Mouse (Mus musculus): Measurements from ENCODE around the gene Dock8. TPM values are rescaled to one million over a fixed set of nuclear protein-coding genes. Genes with fewer than 3 reads are reported as not detected.

The Dock8 gene
- total and polyA plus RNA-seq, 2 experiments from 2014 or later = 0.29 to 0.69 TPM

DNA sequence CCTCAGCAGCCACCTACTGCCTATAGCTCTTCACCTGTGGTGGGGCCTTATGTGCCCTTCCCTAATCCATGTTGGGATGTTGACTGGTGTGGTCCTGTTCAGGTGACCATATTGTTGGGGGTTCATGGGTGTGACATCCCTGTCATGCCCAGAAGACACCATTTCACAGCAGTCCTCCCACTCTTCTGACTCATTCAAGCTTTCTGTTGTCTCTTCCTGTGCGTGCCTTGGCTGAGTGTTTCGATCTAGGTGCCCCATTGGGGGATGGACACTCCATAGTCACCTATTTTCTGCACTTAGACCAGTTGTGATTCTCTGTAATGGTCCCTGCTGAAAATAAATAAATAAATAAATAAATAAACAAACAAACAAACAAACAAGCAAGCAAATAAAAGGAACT is 14.3 kb upstream of the Dock8 start:
- H3K4me2 ChIP-seq (ENCODE audit: low read depth) = no peak overlapping the region
- TF ChIP-seq CTCF (IDR thresholded peaks at IDR 0.05; ENCODE audit: low read depth) = no peak
- H3K4me1 ChIP-seq (ENCODE audit: insufficient read depth) = no peaks in the 10 kb centered on the region
- no peaks in the 10 kb centered on the region for H3K27me3 ChIP-seq (ENCODE audit: insufficient read depth, low read length)
- WGBS = 93% methylated on average over 2 of the region's 2 CpGs
- ATAC-seq = no peak
- no peaks in the 10 kb centered on the region for H3K36me3 ChIP-seq (ENCODE audit: insufficient read depth)
- no peak for DNase-seq
- no peak overlapping the region for H3K9ac ChIP-seq
- no peaks in the 10 kb centered on the region for H3K9me3 ChIP-seq (ENCODE audit: low read length)
- no peak overlapping the region for H3K27ac ChIP-seq (ENCODE audit: low read depth, low read length)
- no peak overlapping the region for H3K4me3 ChIP-seq (ENCODE audit: low read depth, low read length)

DNA sequence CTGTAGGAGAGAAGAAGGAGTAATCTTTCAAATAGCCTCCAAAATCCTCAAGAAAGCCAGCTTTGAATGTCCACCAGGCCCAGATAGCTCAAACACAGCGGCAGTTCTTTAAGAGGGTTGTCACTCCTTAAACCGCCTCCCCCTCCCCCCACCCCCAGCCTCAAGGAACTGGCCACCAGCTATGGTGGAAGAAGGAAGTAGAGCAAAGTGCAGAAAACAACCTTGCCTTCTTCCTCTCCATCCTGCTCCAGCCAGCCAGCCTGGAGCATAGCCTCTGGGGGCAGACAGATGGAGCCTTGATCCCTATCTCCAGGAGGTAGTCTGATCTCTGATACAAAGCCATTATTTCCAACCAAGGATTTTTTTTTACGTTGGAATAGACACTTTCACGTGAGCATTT is 12.0 kb upstream of the Dock8 start:
- H3K36me3 ChIP-seq (ENCODE audit: insufficient read depth) = no peaks in the 10 kb centered on the region
- no peak for ATAC-seq

DNA sequence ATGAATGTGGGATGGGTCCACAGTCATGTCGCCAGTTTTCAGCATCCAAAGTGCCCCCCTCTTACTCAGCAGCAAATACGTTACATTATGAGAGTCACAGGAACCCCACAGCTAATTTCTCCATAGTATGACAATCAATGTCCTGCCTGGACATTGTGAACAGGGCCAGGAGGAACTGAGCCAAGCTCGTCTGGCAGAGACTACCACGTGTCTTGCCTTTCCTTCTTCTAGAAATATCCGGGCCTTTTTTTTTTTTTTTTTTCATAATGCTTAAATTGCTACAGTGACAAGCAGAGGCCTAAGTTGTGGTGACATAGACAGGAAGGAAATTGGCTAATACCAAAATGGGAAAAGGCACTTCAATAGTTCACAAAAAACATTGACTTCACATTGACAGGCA is 10.5 kb upstream of the Dock8 start:
- H3K4me1 ChIP-seq (ENCODE audit: insufficient read depth) = no peaks in the 10 kb centered on the region
- no peak overlapping the region for H3K4me2 ChIP-seq (ENCODE audit: low read depth)
- H3K36me3 ChIP-seq (ENCODE audit: insufficient read depth) = no peaks in the 10 kb centered on the region
- H3K27me3 ChIP-seq (ENCODE audit: insufficient read depth, low read length) = no peaks in the 10 kb centered on the region
- DNase-seq (no peak), ATAC-seq (no peak)
- TF ChIP-seq CTCF (IDR thresholded peaks at IDR 0.05; ENCODE audit: low read depth) = no peak
- 73% methylated on average over 5 of the region's 5 CpGs for WGBS
- H3K27ac ChIP-seq (ENCODE audit: low read depth, low read length) = no peak overlapping the region
- no peak overlapping the region for H3K4me3 ChIP-seq (ENCODE audit: low read depth, low read length)
- no peaks in the 10 kb centered on the region for H3K9me3 ChIP-seq (ENCODE audit: low read length)
- H3K9ac ChIP-seq = no peak overlapping the region

More for the DNA sequence above, 12.0 kb upstream of the Dock8 start:
- Histone ChIP-seq H3K27ac (ENCODE audit: low read depth, low read length) (no peak overlapping the region), H3K4me3 (ENCODE audit: low read depth, low read length) (no peak overlapping the region), H3K9me3 (ENCODE audit: low read length) (no peaks in the 10 kb centered on the region), H3K27me3 (ENCODE audit: insufficient read depth, low read length) (no peaks in the 10 kb centered on the region), H3K4me2 (ENCODE audit: low read depth) (no peak overlapping the region), H3K4me1 (ENCODE audit: insufficient read depth) (no peaks in the 10 kb centered on the region), H3K9ac (no peak overlapping the region)
- WGBS = 74% methylated on average over 4 of the region's 4 CpGs
- TF ChIP-seq CTCF (IDR thresholded peaks at IDR 0.05; ENCODE audit: low read depth) = no peak
- no peak for DNase-seq

DNA sequence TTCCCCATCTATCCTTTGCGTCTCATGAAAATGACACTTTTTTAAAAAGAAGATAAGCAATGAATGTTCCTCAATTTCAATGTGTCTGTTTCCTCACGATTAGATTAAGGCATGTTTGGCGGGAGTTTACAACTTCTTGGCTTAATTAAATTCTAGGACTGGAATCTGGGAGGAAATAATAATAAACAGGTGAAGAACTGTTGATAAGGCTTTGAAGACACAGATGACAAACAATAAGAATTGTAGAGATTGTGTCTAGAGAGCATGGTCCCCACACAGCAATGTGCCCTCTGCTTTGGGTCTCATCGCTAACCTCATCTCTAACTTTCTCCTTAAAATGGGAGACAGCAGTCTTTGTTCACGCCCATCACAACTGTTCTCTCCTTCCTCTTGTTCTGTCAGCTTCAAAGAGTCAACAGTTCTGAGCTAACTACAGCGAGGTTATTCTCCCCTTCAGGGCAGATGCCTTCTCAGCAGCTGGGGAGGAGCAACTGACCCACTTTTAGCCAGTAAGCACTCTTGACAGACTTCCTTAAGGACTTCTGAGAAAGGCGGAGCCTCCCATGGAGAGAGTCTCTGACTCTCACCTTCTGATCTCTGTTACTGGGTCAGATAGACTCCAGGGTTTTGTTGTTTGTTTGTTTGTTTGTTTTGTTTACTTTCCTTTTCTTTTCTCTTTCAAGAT is 9.1 kb upstream of the Dock8 start:
- no peaks in the 10 kb centered on the region for H3K9me3 ChIP-seq (ENCODE audit: low read length)
- no peak for ATAC-seq
- no peak for TF ChIP-seq CTCF (IDR thresholded peaks at IDR 0.05; ENCODE audit: low read depth)
- no peaks in the 10 kb centered on the region for H3K36me3 ChIP-seq (ENCODE audit: insufficient read depth)
- H3K4me1 ChIP-seq (ENCODE audit: insufficient read depth) = no peaks in the 10 kb centered on the region
- no peak for DNase-seq
- H3K4me3 ChIP-seq (ENCODE audit: low read depth, low read length) = no peak overlapping the region
- H3K4me2 ChIP-seq (ENCODE audit: low read depth) = no peak overlapping the region
- H3K9ac ChIP-seq = no peak overlapping the region
- 79% methylated on average over 7 of the region's 7 CpGs for WGBS
- no peaks in the 10 kb centered on the region for H3K27me3 ChIP-seq (ENCODE audit: insufficient read depth, low read length)
- H3K27ac ChIP-seq (ENCODE audit: low read depth, low read length) = no peak overlapping the region

DNA sequence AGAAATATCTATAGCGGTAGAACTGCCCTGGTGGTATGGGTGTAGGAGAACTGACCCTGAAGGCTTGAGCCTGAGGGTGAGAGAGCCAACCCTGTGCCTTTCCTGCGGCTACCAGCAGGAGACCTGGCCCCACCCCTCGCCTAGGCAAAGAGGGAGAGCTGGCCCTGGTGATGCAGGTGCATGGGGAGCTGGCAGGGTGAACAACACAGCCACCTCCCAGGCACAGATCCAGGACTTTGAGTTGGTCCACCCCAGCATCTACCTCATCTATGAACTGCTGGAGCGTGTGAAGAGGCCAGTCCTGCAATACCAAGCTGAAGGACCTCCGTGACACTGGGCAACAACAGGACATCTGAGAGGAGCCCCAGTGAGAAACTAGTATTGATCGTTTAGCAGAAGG is 5.8 kb upstream of the Dock8 start:
- ATAC-seq (no peak), DNase-seq (no peak)
- H3K4me3 ChIP-seq (ENCODE audit: low read depth, low read length) = no peak overlapping the region
- TF ChIP-seq CTCF (IDR thresholded peaks at IDR 0.05; ENCODE audit: low read depth) = no peak
- no peak overlapping the region for H3K4me2 ChIP-seq (ENCODE audit: low read depth)
- peaks cover 20% of the 10 kb centered on the region for H3K27me3 ChIP-seq (ENCODE audit: insufficient read depth, low read length)
- H3K4me1 ChIP-seq (ENCODE audit: insufficient read depth) = no peaks in the 10 kb centered on the region
- no peak overlapping the region for H3K9ac ChIP-seq
- no peaks in the 10 kb centered on the region for H3K36me3 ChIP-seq (ENCODE audit: insufficient read depth)
- no peaks in the 10 kb centered on the region for H3K9me3 ChIP-seq (ENCODE audit: low read length)
- WGBS = 58% methylated on average over 6 of the region's 6 CpGs
- H3K27ac ChIP-seq (ENCODE audit: low read depth, low read length) = no peak overlapping the region

DNA sequence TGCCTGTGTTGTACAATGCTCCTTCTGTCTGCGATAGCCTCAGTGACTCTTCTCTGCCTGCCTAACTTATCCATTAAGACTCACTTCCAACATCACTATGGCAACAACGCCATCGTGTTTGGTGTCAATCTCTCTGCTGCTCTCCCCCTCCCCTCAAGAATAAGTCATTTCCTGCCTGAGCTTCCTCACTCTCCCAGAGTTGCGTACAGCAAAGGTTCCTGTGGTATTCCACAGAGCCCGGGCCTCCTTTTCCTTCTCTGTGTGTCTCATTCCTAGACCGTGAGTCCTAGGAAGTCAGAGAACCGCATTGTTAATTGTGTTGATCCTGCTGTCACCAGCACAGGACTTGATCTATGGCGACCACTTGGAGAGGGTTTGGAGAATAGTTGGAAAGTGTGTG is 4.4 kb upstream of the Dock8 start:
- no peak overlapping the region for H3K9ac ChIP-seq
- no peaks in the 10 kb centered on the region for H3K4me1 ChIP-seq (ENCODE audit: insufficient read depth)
- TF ChIP-seq CTCF (IDR thresholded peaks at IDR 0.05; ENCODE audit: low read depth) = no peak
- H3K27ac ChIP-seq (ENCODE audit: low read depth, low read length) = no peak overlapping the region
- WGBS = 53% methylated on average over 8 of the region's 8 CpGs
- H3K9me3 ChIP-seq (ENCODE audit: low read length) = no peaks in the 10 kb centered on the region
- H3K4me2 ChIP-seq (ENCODE audit: low read depth) = no peak overlapping the region
- peaks cover 31% of the 10 kb centered on the region for H3K27me3 ChIP-seq (ENCODE audit: insufficient read depth, low read length)
- no peak overlapping the region for H3K4me3 ChIP-seq (ENCODE audit: low read depth, low read length)
- no peaks in the 10 kb centered on the region for H3K36me3 ChIP-seq (ENCODE audit: insufficient read depth)
- ATAC-seq (no peak), DNase-seq (no peak)

DNA sequence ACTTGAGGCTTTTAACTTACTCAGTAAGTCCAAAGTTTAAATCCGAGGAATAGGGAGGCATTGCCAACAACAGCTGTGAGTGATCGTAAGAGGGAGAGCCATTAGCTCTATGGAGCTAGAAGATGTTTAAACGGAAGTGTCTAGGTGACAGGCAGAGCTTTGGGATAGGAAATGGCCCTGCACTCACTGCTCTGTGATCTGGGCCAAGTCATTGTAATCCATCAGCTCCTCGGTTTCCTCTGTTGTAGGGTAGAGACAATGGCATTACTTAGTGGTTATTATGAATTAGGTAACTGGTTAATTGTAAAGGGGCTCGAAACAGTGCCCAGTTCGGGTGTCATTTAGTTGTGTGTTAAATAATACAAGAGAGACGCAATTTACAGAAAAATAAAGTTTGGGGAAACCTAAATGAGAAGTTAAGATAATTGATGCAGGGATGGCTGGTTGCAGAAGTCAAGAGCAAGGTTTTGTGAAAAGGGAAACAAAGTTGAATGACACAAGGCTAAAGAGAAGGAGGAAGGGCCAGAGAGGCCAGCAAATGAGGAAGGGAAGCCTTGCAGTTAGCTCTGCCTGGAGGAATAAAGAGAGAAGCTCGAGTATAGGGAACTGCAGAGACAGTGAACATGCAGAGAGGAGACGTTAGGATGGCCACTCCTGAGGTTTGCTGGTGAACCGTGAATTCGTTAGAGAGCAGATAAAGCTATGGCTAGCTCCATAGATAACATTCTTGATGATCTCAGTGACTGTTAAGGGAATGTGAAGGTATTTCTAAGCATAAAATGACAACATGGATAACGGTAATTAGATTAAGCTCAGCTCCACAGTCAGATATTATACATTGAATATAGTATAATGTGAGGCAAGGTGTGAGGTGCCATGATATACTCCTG is 2.3 kb upstream of the Dock8 start:
- H3K9me3 ChIP-seq (ENCODE audit: low read length) = no peaks in the 10 kb centered on the region
- no peak overlapping the region for H3K4me2 ChIP-seq (ENCODE audit: low read depth)
- no peak overlapping the region for H3K4me3 ChIP-seq (ENCODE audit: low read depth, low read length)
- no peak overlapping the region for H3K9ac ChIP-seq
- 68% methylated on average over 12 of the region's 12 CpGs for WGBS
- no peaks in the 10 kb centered on the region for H3K4me1 ChIP-seq (ENCODE audit: insufficient read depth)
- no peaks in the 10 kb centered on the region for H3K36me3 ChIP-seq (ENCODE audit: insufficient read depth)
- TF ChIP-seq CTCF (IDR thresholded peaks at IDR 0.05; ENCODE audit: low read depth) = no peak
- no peak overlapping the region for H3K27ac ChIP-seq (ENCODE audit: low read depth, low read length)
- H3K27me3 ChIP-seq (ENCODE audit: insufficient read depth, low read length) = peaks cover 52% of the 10 kb centered on the region
- ATAC-seq = no peak
- no peak for DNase-seq
